Mouse (Mus musculus): ENCODE data around the gene Pcdh11x.
"Not testable (repeated sequence)": the region's sequence is repeated elsewhere in the genome, so short reads cannot be mapped to it uniquely, and the experiment has no call there.

Gene Pcdh11x

GRCm38 (mm10) chrX:120290011-120290899, at the start of gene Pcdh11x:
Gene Pcdh11x, plus strand, starts transcription at chrX:120290259.
- peak; percentile 71 to 82 for DNase-seq

DNA sequence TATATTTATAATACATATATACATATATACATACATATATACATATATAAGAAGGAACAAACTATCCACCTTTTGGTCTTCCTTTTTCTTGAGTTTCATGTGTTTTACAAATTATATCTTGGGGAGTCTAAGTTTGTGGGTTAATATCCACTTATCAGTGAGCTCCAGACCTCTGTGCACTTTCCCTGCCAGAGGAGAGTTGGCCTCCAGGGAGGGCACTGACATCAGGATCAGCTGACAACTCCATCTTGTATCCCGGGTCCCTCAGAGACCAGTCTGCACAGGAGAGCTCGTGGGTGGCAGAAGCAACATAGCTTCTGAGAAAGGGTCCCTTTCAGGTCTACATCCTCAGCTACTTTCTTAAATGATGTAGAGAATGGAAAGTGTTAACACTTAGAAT, 30.0 kb upstream of the Pcdh11x start:
- no peak for DNase-seq

DNA sequence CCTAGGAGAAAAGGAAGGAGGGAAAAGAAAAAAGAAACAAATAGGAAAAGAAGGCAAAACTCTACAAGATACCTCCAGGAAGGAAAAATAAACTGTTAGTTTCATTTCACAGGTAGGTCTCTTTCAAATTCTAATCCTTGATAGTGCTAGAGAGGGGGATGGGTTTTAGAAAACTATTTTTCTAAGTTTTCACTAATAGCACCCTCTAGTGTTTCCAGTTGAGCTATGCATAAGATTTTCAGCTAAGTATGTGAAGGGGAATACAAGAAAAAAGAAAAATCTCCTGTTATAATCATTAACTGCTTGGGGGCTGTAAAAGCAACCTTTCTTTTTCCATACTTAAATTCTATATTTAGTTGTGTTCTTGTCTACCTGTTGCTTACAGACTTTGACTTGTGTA, 4.5 kb upstream of the Pcdh11x start:
- DNase-seq: peak in 1 of 2 experiments; percentile 19

DNA sequence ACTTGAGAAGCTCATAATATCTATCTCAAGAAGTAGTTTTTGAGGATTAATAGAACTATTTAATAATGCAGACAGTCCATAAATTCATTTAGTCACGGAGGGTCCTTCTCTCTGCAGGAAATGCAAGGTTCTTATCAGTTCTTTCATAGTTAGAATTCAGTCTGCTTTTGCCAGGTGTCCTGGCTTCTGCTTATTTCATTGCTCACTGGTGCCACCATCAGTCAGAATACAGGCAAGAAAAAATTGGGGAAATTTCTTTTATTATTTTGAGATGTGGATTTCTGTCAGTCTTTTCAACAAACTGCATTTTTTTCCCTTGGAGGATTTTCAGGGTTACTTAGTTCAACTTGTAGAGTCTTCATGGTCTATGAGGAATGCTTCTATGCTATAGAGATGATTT, 2.6 kb upstream of the Pcdh11x start:
- DNase-seq: peak; percentile 17 to 18

DNA sequence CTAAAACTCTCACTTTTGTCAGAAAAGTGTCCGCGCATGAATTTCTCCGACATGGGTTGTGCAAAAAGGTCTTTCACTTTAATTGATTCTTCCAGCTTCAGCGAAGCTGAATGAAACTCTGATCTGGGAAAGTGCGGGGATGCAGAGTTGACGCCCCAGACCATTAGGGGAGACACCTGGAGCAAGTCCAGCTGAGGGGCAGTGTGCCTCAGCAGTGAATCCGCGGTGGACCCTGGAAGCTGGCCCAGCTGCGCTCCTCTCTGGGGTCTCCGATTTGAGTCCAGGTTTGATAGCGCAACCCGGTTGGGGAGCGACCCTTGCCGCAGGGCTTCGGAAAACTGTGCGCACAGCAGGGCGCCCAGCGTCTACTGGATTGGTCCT, 831 bp downstream of the Pcdh11x start:
- peak; percentile 37 to 47 for DNase-seq

DNA sequence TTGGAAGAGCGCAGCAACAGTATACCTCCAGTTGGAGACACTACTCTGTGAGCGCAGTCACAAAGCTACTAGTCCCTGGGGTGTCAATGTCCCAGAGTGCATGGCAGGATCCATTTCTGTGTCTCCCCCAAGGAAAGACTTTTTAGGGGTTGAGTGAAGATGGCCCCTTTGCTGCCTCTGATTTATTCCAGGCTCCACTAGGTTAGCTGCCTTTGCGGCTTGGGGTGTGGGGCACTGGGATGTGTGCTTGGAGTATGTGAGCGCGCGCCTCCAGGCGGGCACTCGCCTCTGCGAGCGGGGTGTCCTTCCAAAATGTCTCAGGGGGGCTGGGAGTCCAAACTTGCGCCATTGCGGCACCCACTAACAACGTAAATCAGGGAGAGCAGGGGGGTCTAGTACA, 1.6 kb downstream of the Pcdh11x start:
- peak; percentile 31 to 50 for DNase-seq

GRCm38 (mm10) chrX:120292832-120293750, 3.0 kb downstream of the Pcdh11x start:
- peak; percentile 68 to 80 for DNase-seq

- no peak for DNase-seq
These were observed 11.6 kb downstream of the Pcdh11x start for GRCm38 (mm10) chrX:120301469-120302175.

DNA sequence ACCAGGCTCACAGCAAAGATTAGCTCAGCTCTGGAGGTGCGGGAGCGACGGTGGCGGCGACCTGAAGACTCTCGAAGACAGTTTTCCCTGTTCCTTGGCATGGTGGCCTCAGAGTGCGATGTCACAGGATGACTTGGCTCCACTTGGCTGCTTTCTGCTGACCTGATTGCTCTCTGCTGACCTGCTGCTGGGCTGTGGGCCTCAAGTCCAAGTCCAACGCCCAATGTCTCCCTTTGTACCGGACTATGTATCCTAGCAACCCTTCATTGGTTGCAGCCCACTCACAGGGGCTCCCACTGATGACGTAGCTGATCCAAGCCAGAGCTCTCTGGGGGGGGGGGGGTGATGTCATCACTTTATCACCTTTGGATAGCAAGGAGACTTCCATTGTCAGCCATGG, 22.9 kb downstream of the Pcdh11x start, which contains the start of gene H2afb3:
Gene H2afb3 (minus strand): TSS at position 101 of the 400 bp plus-strand sequence.
- not testable (repeated sequence) for DNase-seq

- DNase-seq: no peak
These were observed 176.2 kb downstream of the Pcdh11x start for GRCm38 (mm10) chrX:120466225-120466624.

- DNase-seq: no peak
These were observed 196.4 kb downstream of the Pcdh11x start for GRCm38 (mm10) chrX:120486428-120486827.

DNA sequence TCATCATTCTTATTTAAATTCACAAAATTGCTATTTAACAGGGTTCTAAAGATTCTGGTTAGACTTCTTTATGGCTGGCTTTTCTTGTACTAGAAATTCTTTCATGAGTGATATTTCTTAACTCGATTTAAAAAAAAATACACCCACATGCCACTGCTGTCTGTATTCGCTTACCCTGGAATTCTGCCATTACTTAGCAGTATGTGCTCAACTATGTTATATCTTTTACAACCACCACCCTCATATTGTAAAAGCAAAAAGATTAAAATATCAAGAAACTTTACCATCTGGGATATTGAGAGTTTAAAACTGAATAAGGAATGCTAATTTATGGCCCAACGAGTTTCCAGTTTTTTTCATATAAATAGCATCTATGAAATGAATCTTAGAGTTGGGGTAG, 234.9 kb downstream of the Pcdh11x start:
- DNase-seq: no peak

GRCm38 (mm10) chrX:120599309-120599708, 309.2 kb downstream of the Pcdh11x start:
- DNase-seq: no peak

DNA sequence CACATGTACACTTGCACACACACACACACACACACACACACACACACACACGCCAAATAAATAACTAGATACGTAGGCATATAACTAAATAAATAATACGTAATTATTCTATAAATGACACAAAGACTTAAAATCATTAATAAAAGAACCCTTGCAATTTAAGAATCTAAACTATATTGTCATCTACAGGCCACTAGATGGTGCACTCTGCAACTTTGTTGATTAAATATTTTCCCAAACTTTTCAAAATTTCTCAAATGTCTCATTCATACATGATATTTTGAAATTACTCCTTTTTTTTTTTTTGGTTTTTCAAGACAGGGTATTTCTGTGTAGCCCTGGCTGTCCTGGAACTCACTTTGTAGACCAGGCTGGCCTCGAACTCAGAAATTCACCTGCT, 328.4 kb downstream of the Pcdh11x start:
- DNase-seq: no peak

DNA sequence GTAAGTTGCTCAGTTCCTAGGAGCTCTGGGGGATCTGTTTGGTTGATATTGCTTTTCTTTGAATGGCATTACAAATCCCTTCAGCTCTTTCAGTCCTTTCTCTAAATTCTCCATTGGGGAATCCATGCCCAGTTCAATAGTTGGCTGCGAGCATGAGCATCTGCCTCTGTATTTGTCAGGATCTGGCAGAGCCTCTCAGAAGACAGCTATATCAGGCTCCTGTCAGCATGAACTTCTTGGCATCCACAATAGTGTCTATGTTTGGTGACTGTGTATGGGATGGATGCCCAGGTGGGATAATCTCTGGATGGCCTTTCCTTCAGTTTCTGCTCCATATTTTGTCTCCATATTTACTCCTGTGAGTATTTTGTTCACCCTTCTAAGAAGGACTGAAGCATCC, 380.2 kb downstream of the Pcdh11x start:
- peak; percentile 65 to 66 for DNase-seq

GRCm38 (mm10) chrX:120734144-120734543, 444.1 kb downstream of the Pcdh11x start:
- DNase-seq: no peak

GRCm38 (mm10) chrX:120735792-120736191, 445.7 kb downstream of the Pcdh11x start:
- no peak for DNase-seq

GRCm38 (mm10) chrX:120944556-120944955, 654.5 kb downstream of the Pcdh11x start:
- DNase-seq: no peak
